Mouse (Mus musculus) embryonic stem cell, embryonic (primary cell): Measurements from ENCODE around the gene Itga6.

ENCODE experiments used
- CTCF ChIA-PET, 4 experiments: fragments of 300-600 bp in 2 of 4; fragments of 350-600 bp in 2 of 4; sonication (Branson Sonifier 250); formaldehyde crosslinking; loops; one replicate each; lab custom pipeline; 2022; ENCODE audit warnings: inconsistent platforms in 2 of 4; lab: Charles Lee
- POLR2A ChIA-PET, 4 experiments: fragments of 300-600 bp in 2 of 4; fragments of 350-600 bp in 2 of 4; sonication (Branson Sonifier 250); formaldehyde crosslinking; loops; one replicate each; lab custom pipeline; 2022; ENCODE audit warnings: antibody characterized with exemption in 4 of 4, inconsistent platforms in 1 of 4; lab: Charles Lee

The Itga6 gene

GRCm38 (mm10) chr2:71897420-71897819 is 152.0 kb downstream of the Itga6 start:
- POLR2A ChIA-PET: interaction anchor here in 3 of 4 experiments (0.9 to 2.4 kb wide), 3 partner anchors 24 to 57 kb away, joined by 4 to 11 read pairs (median 5); partner anchors contain the start of gene Pdk1 (in 2 of the 3)
- CTCF ChIA-PET: interaction anchor here in 2 of 4 experiments (0.6 to 1.5 kb wide), 13 partner anchors 8 to 1058 kb away, joined by 3 to 4 read pairs (median 3); no protein-coding TSS in a partner anchor

- ChIA-PET POLR2A (interaction anchor here in 1 of 4 experiments (2.4 kb wide), 1 partner anchor 25 kb away, joined by 11 read pairs; the partner anchor contains the start of gene Pdk1), CTCF (interaction anchor here in 3 of 4 experiments (0.6 to 1.5 kb wide), 12 partner anchors 9 to 300 kb away, joined by 3 to 7 read pairs (median 3); no protein-coding TSS in a partner anchor)
Observed at GRCm38 (mm10) chr2:71898335-71898856, 153.0 kb downstream of the Itga6 start.

GRCm38 (mm10) chr2:71899886-71900285 is 154.5 kb downstream of the Itga6 start:
- ChIA-PET CTCF (interaction anchor here in 3 of 4 experiments (0.5 to 1.5 kb wide), 5 partner anchors 11 to 132 kb away, joined by 3 to 4 read pairs (median 3); no protein-coding TSS in a partner anchor), POLR2A (interaction anchor here in 2 of 4 experiments (0.5 to 1.1 kb wide), 6 partner anchors 9 to 120 kb away, joined by 3 to 4 read pairs (median 3); partner anchors contain the start of gene Pdk1 (in 1 of the 2))

DNA sequence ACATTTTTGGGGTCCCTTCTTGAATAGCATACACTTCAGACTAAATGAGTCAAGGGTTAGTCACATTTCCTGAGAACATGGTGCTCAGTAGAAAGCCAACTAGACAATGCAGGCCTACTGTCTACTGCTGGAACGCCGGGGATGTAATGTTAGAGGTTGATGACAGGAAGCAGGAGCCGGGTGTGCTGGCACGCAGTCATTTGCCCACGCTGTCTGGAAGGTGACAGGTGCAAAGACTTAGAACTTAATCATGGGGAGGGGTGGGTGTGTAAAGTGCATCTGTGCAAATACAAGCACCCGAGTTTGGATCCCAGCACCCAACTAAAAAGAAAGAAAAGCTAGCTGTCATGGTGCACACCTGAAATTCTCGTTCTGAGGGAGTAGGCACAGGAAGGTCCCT is 159.7 kb downstream of the Itga6 start:
- POLR2A ChIA-PET: interaction anchor here in 1 of 4 experiments (1.0 kb wide), 1 partner anchor 9 kb away, joined by 3 read pairs; no protein-coding TSS in a partner anchor
- CTCF ChIA-PET: interaction anchor here in 1 of 4 experiments (1.2 kb wide), 1 partner anchor 8 kb away, joined by 3 read pairs; no protein-coding TSS in a partner anchor

- CTCF ChIA-PET: interaction anchor here in 2 of 4 experiments (1.0 to 1.2 kb wide), 2 partner anchors 9 to 58 kb away, joined by 3 read pairs; no protein-coding TSS in a partner anchor
- POLR2A ChIA-PET: interaction anchor here in 1 of 4 experiments (0.6 to 1.0 kb wide), 2 partner anchors 8 to 211 kb away, joined by 3 read pairs; no protein-coding TSS in a partner anchor
Observed at GRCm38 (mm10) chr2:71906356-71906755, 160.9 kb downstream of the Itga6 start.
